Mouse (Mus musculus): ENCODE data around the gene Kcnj4. TPM values are rescaled to one million over a fixed set of nuclear protein-coding genes. Genes with fewer than 3 reads are reported as not detected.
A peak's percentile ranks its signal among the peaks of the same experiment; 100 is the strongest.

The Kcnj4 gene
- polyA plus RNA-seq, 1 experiment from 2014 or later, result not detected

- no peak for ATAC-seq (ENCODE audit: low read depth)
Observed at GRCm38 (mm10) chr15:79505616-79506283, 709 bp upstream of the Kcnj4 start.

GRCm38 (mm10) chr15:79503438-79503837 is 1.6 kb downstream of the Kcnj4 start:
- Histone ChIP-seq H3K27ac (ENCODE audit: low read length) (no peak overlapping the region), H3K4me3 (ENCODE audit: low read depth, low read length) (no peak overlapping the region), H3K4me2 (ENCODE audit: low read depth, low read length) (no peak overlapping the region), H3K9me3 (replicated peaks; ENCODE audit: control insufficient read depth, low read length) (no peaks in the 10 kb centered on the region), H3K9ac (ENCODE audit: low read depth, low read length) (no peak overlapping the region), H3K36me3 (ENCODE audit: control insufficient read depth, insufficient read depth) (no peaks in the 10 kb centered on the region), H3K4me1 (ENCODE audit: control insufficient read depth, low read depth, low read length) (no peaks in the 10 kb centered on the region), H3K27me3 (ENCODE audit: control insufficient read depth, insufficient read depth, low read depth, low read length) (peaks cover 80% of the 10 kb centered on the region)
- 62% methylated on average over 5 of the region's 5 CpGs for WGBS (ENCODE audit: insufficient replicate concordance)
- ATAC-seq (ENCODE audit: low read depth), result no peak

More at GRCm38 (mm10) chr15:79505616-79506283, 709 bp upstream of the Kcnj4 start:
- WGBS (ENCODE audit: insufficient replicate concordance), result under 1% methylated on average over 60 of the region's 71 CpGs
- H3K4me3 ChIP-seq (ENCODE audit: low read depth, low read length), result peak overlapping the region; percentile 49
- H3K4me2 ChIP-seq (ENCODE audit: low read depth, low read length), result peak overlapping the region; percentile 68
- no peak overlapping the region for H3K9ac ChIP-seq (ENCODE audit: low read depth, low read length)
- H3K4me1 ChIP-seq (ENCODE audit: control insufficient read depth, low read depth, low read length), result no peaks in the 10 kb centered on the region
- H3K27ac ChIP-seq (ENCODE audit: low read length), result no peak overlapping the region
- H3K9me3 ChIP-seq (replicated peaks; ENCODE audit: control insufficient read depth, low read length), result no peaks in the 10 kb centered on the region
- H3K36me3 ChIP-seq (ENCODE audit: control insufficient read depth, insufficient read depth), result no peaks in the 10 kb centered on the region
- H3K27me3 ChIP-seq (ENCODE audit: control insufficient read depth, insufficient read depth, low read depth, low read length), result peaks cover 84% of the 10 kb centered on the region

GRCm38 (mm10) chr15:79502891-79503341 is 2.1 kb downstream of the Kcnj4 start:
- Histone ChIP-seq H3K9me3 (replicated peaks; ENCODE audit: control insufficient read depth, low read length) (no peaks in the 10 kb centered on the region), H3K4me1 (ENCODE audit: control insufficient read depth, low read depth, low read length) (no peaks in the 10 kb centered on the region), H3K4me3 (ENCODE audit: low read depth, low read length) (no peak overlapping the region), H3K4me2 (ENCODE audit: low read depth, low read length) (no peak overlapping the region), H3K36me3 (ENCODE audit: control insufficient read depth, insufficient read depth) (no peaks in the 10 kb centered on the region), H3K9ac (ENCODE audit: low read depth, low read length) (no peak overlapping the region), H3K27me3 (ENCODE audit: control insufficient read depth, insufficient read depth, low read depth, low read length) (peaks cover 75% of the 10 kb centered on the region), H3K27ac (ENCODE audit: low read length) (no peak overlapping the region)
- no peak for ATAC-seq (ENCODE audit: low read depth)
- WGBS (ENCODE audit: insufficient replicate concordance), result 12% methylated on average over 18 of the region's 18 CpGs

- ATAC-seq (ENCODE audit: low read depth), result no peak
- Histone ChIP-seq H3K9ac (ENCODE audit: low read depth, low read length) (no peak overlapping the region), H3K4me2 (ENCODE audit: low read depth, low read length) (no peak overlapping the region), H3K27me3 (ENCODE audit: control insufficient read depth, insufficient read depth, low read depth, low read length) (peaks cover 47% of the 10 kb centered on the region), H3K4me3 (ENCODE audit: low read depth, low read length) (no peak overlapping the region), H3K4me1 (ENCODE audit: control insufficient read depth, low read depth, low read length) (no peaks in the 10 kb centered on the region), H3K36me3 (ENCODE audit: control insufficient read depth, insufficient read depth) (no peaks in the 10 kb centered on the region), H3K27ac (ENCODE audit: low read length) (no peak overlapping the region), H3K9me3 (replicated peaks; ENCODE audit: control insufficient read depth, low read length) (no peaks in the 10 kb centered on the region)
- 65% methylated on average over 17 of the region's 17 CpGs for whole genome bisulfite sequencing (ENCODE audit: insufficient replicate concordance)
Observed at GRCm38 (mm10) chr15:79500110-79500509, 4.9 kb downstream of the Kcnj4 start.

- H3K9ac ChIP-seq (ENCODE audit: low read depth, low read length), result no peak overlapping the region
- no peak overlapping the region for H3K27ac ChIP-seq (ENCODE audit: low read length)
- H3K4me1 ChIP-seq (ENCODE audit: control insufficient read depth, low read depth, low read length), result no peaks in the 10 kb centered on the region
- H3K9me3 ChIP-seq (replicated peaks; ENCODE audit: control insufficient read depth, low read length), result no peaks in the 10 kb centered on the region
- no peaks in the 10 kb centered on the region for H3K36me3 ChIP-seq (ENCODE audit: control insufficient read depth, insufficient read depth)
- no peak overlapping the region for H3K4me3 ChIP-seq (ENCODE audit: low read depth, low read length)
- ATAC-seq (ENCODE audit: low read depth), result no peak
- H3K4me2 ChIP-seq (ENCODE audit: low read depth, low read length), result no peak overlapping the region
- WGBS (ENCODE audit: insufficient replicate concordance), result 47% methylated on average over 18 of the region's 18 CpGs
- peaks cover 12% of the 10 kb centered on the region for H3K27me3 ChIP-seq (ENCODE audit: control insufficient read depth, insufficient read depth, low read depth, low read length)
Observed at GRCm38 (mm10) chr15:79493527-79493926, 11.5 kb downstream of the Kcnj4 start.

GRCm38 (mm10) chr15:79489463-79489862 is 15.6 kb downstream of the Kcnj4 start:
- no peak for ATAC-seq (ENCODE audit: low read depth)
- H3K4me1 ChIP-seq (ENCODE audit: control insufficient read depth, low read depth, low read length), result no peaks in the 10 kb centered on the region
- H3K27me3 ChIP-seq (ENCODE audit: control insufficient read depth, insufficient read depth, low read depth, low read length), result peaks cover 12% of the 10 kb centered on the region
- H3K4me2 ChIP-seq (ENCODE audit: low read depth, low read length), result no peak overlapping the region
- no peak overlapping the region for H3K9ac ChIP-seq (ENCODE audit: low read depth, low read length)
- H3K27ac ChIP-seq (ENCODE audit: low read length), result no peak overlapping the region
- H3K36me3 ChIP-seq (ENCODE audit: control insufficient read depth, insufficient read depth), result no peaks in the 10 kb centered on the region
- WGBS (ENCODE audit: insufficient replicate concordance), result 60% methylated on average over 11 of the region's 11 CpGs
- no peak overlapping the region for H3K4me3 ChIP-seq (ENCODE audit: low read depth, low read length)
- no peaks in the 10 kb centered on the region for H3K9me3 ChIP-seq (replicated peaks; ENCODE audit: control insufficient read depth, low read length)

GRCm38 (mm10) chr15:79481181-79481688 is 23.8 kb downstream of the Kcnj4 start:
- WGBS (ENCODE audit: insufficient replicate concordance), result 11% methylated on average over 15 of the region's 15 CpGs
- H3K27me3 ChIP-seq (ENCODE audit: control insufficient read depth, insufficient read depth, low read depth, low read length), result peaks cover 8% of the 10 kb centered on the region; the same call in 1 of the 2 replicates
- H3K36me3 ChIP-seq (ENCODE audit: control insufficient read depth, insufficient read depth), result no peaks in the 10 kb centered on the region
- no peak overlapping the region for H3K27ac ChIP-seq (ENCODE audit: low read length)
- H3K4me3 ChIP-seq (ENCODE audit: low read depth, low read length), result no peak overlapping the region
- ATAC-seq (ENCODE audit: low read depth), result no peak
- no peak overlapping the region for H3K4me2 ChIP-seq (ENCODE audit: low read depth, low read length)
- H3K9me3 ChIP-seq (replicated peaks; ENCODE audit: control insufficient read depth, low read length), result no peaks in the 10 kb centered on the region
- no peaks in the 10 kb centered on the region for H3K4me1 ChIP-seq (ENCODE audit: control insufficient read depth, low read depth, low read length)
- H3K9ac ChIP-seq (ENCODE audit: low read depth, low read length), result no peak overlapping the region

GRCm38 (mm10) chr15:79477227-79477626 is 27.8 kb downstream of the Kcnj4 start:
- H3K9me3 ChIP-seq (replicated peaks; ENCODE audit: control insufficient read depth, low read length), result no peaks in the 10 kb centered on the region
- no peak overlapping the region for H3K4me2 ChIP-seq (ENCODE audit: low read depth, low read length)
- no peak overlapping the region for H3K9ac ChIP-seq (ENCODE audit: low read depth, low read length)
- H3K4me1 ChIP-seq (ENCODE audit: control insufficient read depth, low read depth, low read length), result no peaks in the 10 kb centered on the region
- H3K36me3 ChIP-seq (ENCODE audit: control insufficient read depth, insufficient read depth), result no peaks in the 10 kb centered on the region
- peaks cover 8% of the 10 kb centered on the region; the same call in 1 of the 2 replicates for H3K27me3 ChIP-seq (ENCODE audit: control insufficient read depth, insufficient read depth, low read depth, low read length)
- H3K27ac ChIP-seq (ENCODE audit: low read length), result no peak overlapping the region
- H3K4me3 ChIP-seq (ENCODE audit: low read depth, low read length), result no peak overlapping the region
- ATAC-seq (ENCODE audit: low read depth), result no peak
- WGBS (ENCODE audit: insufficient replicate concordance), result 45% methylated on average over 6 of the region's 6 CpGs

GRCm38 (mm10) chr15:79473638-79474355 is 31.2 kb downstream of the Kcnj4 start:
- Histone ChIP-seq H3K36me3 (ENCODE audit: control insufficient read depth, insufficient read depth) (no peaks in the 10 kb centered on the region), H3K27me3 (ENCODE audit: control insufficient read depth, insufficient read depth, low read depth, low read length) (no peaks in the 10 kb centered on the region), H3K4me1 (ENCODE audit: control insufficient read depth, low read depth, low read length) (no peaks in the 10 kb centered on the region), H3K27ac (ENCODE audit: low read length) (no peak overlapping the region), H3K9me3 (replicated peaks; ENCODE audit: control insufficient read depth, low read length) (no peaks in the 10 kb centered on the region), H3K4me3 (ENCODE audit: low read depth, low read length) (no peak overlapping the region), H3K4me2 (ENCODE audit: low read depth, low read length) (no peak overlapping the region), H3K9ac (ENCODE audit: low read depth, low read length) (no peak overlapping the region)
- no peak for ATAC-seq (ENCODE audit: low read depth)
- WGBS (ENCODE audit: insufficient replicate concordance), result 42% methylated on average over 12 of the region's 12 CpGs
